Mouse (Mus musculus): Measurements from ENCODE around the gene Ap1s3.

DNA sequence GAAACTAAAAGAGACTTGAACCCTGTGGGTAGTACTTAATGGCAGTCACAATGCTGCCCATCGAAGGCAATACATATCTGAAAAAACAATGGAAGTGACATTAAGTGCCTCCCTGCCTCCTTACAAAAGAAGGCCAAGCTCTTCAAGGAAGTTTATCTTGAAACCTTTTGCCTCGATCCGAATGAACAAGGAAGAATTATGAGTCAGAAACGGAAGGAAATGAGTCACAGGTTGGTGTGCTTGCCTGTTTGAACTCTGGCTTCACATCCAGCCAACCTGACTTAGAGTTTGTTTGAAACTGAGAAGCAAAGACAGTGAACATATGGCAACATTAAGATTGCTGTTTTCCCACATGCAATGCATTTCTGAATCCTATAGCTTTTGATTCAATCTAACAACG is 110.6 kb downstream of the Ap1s3 start:
- TF ChIP-seq CTCF (IDR thresholded peaks at IDR 0.05; ENCODE audit: low read depth) (no peak), EP300 (IDR thresholded peaks at IDR 0.05; ENCODE audit: low read depth) (no peak)

Measured in liver, postnatal 0 days (tissue).